Mouse (Mus musculus) liver, postnatal 0 days (tissue): ENCODE results near the gene Ms4a2.

Experiments used
- CTCF ChIP-seq: sonication (generic); IDR thresholded peaks from 2 replicates; pipeline ENCODE4 v1.5.1; 2016; ENCODE audit warnings: antibody characterized with exemption, low read depth
- EP300 ChIP-seq: IDR thresholded peaks from 2 replicates; pipeline ENCODE4 v1.6.1; 2016; ENCODE audit warnings: antibody characterized with exemption, low read depth, mild to moderate bottlenecking

DNA sequence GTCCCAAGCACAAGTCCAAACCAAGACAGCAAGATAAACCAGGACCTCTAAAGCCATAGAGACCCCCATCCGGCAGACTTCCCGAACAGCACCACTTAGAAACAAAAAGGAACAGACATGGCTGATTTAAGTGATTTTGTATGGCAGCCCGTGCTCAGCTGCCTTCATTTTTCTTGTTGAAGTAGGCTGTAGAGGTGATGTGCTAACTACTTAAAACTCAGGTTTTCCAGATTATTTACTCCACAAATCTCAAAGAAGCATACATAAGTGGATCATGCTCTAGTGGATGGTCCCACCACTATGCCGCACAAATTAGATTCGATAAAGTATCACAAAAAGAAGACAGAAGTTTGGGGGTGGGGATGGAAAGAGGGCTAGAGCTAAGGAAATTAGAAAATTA, 36.9 kb upstream of the Ms4a2 start, which contains the start of gene Oosp2:
- no peak for TF ChIP-seq EP300
- no peak for TF ChIP-seq CTCF
